Mouse (Mus musculus): ENCODE data around the gene Tbp. TPM values are rescaled to one million over a fixed set of nuclear protein-coding genes. Genes with fewer than 3 reads are reported as not detected.
"Not testable (repeated sequence)": the region's sequence is repeated elsewhere in the genome, so short reads cannot be mapped to it uniquely, and the experiment has no call there.

The Tbp gene
- total RNA-seq, 2 experiments from 2014 or later: 11.6 to 16.9 TPM

- DNase-seq: no peak
- intact Hi-C loops (cut with DNase I): no loop called here
These were observed 36.3 kb downstream of the Tbp start for GRCm38 (mm10) chr17:15535943-15536342.

- peak; percentile 9 to 18 for DNase-seq
- intact Hi-C loops (cut with DNase I): no loop called here
These were observed 36.8 kb downstream of the Tbp start for GRCm38 (mm10) chr17:15536457-15536904.

- no peak for DNase-seq
- intact Hi-C loops (cut with DNase I): no loop called here
These were observed 40.6 kb downstream of the Tbp start for GRCm38 (mm10) chr17:15540309-15540708.

- intact Hi-C loops (cut with DNase I): not testable (repeated sequence)
These were observed 44.2 kb downstream of the Tbp start for GRCm38 (mm10) chr17:15543868-15544267.

GRCm38 (mm10) chr17:15546440-15546839, 46.8 kb downstream of the Tbp start:
- intact Hi-C loops (cut with DNase I): no loop called here
- no peak for DNase-seq

More at GRCm38 (mm10) chr17:15543868-15544267, 44.2 kb downstream of the Tbp start:
- not testable (repeated sequence) for DNase-seq

GRCm38 (mm10) chr17:15549713-15550112, 50.0 kb downstream of the Tbp start:
- no peak for DNase-seq
- intact Hi-C loops (cut with DNase I): no loop called here

DNA sequence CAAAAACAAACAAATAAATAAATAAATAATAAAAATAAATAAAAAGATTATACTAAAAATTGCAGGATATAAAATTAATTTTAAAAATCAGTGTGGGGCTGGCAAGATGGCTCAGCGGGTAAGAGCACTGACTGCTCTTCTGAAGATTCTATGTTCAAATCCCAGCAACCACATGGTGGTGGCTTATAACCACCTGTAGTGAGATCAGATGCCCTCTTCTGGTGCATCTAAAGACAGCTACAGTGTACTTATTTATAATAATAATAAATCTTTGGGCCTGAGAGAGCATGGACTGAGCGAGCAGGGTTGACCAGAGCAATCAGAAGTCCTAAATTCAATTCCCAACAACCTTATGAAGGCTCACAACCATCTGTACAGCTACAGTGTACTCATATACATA, 60.3 kb downstream of the Tbp start:
- no peak for DNase-seq
- intact Hi-C loops (cut with DNase I): loop anchor here (5.0 kb wide), 2 partner anchors 33 to 147 kb away; partner anchors contain the start of gene Pdcd2

DNA sequence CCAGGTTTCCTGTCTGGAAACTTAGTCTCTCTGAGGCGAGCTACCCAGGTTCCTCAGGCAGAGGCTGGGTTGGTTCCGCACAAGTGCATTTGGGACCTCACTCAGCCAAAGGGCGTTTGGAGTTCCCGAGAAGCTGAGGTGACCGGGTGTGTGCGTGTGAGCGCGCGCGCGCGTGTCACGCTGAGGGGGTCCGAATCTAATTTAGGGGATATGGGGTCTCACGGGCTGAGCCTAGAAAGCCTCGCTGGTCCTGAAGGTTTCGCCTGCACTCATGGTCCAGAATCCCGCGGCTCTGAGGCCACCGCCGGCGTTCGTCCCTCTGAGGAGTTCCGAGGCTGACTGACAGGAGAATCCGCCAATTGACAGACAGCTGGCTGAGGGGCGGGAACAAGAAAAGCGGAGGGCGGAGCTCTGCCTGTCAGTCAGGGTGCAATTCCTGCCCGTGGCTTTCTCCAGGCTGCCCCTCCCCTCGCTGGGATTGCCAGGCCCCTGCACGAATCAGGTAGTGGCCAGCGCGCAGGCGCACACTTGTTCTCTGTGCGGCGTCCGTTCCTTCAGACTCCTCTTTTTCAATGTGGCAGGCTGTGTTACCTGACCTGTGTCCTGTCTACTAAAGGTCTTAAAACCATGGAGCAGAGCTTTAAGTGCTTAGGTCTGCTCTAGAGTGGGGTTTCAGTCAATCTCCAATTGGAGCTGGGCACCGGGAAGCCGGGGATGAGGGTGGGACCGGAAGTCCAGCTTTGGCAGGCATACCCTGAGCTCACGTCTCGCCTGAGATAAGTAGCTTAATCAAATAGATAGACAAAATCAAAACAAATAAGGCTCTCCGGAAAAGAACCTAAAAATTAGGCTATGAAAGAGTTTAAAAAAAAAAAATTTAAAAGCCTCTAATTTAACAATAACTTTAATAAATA, 64.6 kb downstream of the Tbp start, which contains the start of gene Prdm9:
Prdm9 (minus strand) TSS at position 341 of the 914 bp plus-strand sequence.
- DNase-seq: peak; percentile 100
- intact Hi-C loops (cut with DNase I): loop anchor here (5.0 kb wide), 2 partner anchors 37 to 143 kb away; partner anchors contain the start of gene Pdcd2

- intact Hi-C loops (cut with DNase I): loop anchor here (5.0 kb wide), 2 partner anchors 38 to 142 kb away; partner anchors contain the start of gene Pdcd2
- peak; percentile 7 to 17 for DNase-seq
These were observed 65.2 kb downstream of the Tbp start for GRCm38 (mm10) chr17:15564928-15565300.

DNA sequence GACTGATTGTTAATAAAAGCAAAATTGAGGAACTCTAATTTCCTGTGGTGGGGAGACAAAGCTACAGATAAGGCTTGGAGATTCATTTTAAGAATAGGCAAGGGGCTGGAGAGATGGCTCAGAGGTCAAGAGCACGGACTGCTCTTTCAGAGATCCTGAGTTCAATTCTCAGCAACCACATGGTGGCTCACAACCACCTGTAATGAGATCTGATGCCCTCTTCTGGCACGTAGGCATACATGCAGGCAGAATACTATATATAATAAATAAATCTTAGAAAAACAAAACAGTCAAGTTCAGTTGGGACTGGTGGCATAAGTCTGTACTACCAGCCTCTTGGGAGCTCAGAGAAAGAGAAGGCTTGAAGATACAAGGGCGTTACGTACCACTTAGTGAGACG, 67.2 kb downstream of the Tbp start:
- DNase-seq: no peak
- intact Hi-C loops (cut with DNase I): no loop called here

DNA sequence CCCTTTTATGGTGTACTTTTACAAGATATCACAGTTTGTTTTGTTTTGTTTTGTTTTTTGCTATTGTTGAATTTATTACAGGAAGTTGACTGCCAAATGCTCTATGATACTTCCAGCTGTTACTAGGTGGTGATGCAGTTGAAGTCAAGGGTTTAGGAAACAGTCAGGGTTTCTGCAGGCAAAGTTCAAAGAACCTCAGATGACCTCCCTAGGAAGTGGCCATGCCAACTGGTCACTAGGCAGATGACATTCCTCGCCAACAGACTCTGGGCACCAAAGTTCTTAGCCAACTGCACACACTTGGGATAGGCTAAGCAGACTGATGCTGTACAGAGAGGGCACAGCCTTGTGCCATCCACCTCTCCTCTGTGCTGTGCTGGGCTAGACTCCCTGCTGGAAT, 75.4 kb downstream of the Tbp start:
- intact Hi-C loops (cut with DNase I): no loop called here
- DNase-seq: peak in 1 of 2 experiments; percentile 12

- intact Hi-C loops (cut with DNase I): no loop called here
- peak; percentile 38 to 45 for DNase-seq
These were observed 77.6 kb downstream of the Tbp start for GRCm38 (mm10) chr17:15577291-15577694.

Other genes starting within 250 kb of the Tbp start
- 1 to 10 TPM; 8.4 to 8.5 TPM for gene Dll1, start 123.0 kb upstream of the Tbp start, total RNA-seq (2021)
- 10 to 100 TPM; 10.8 to 11.5 TPM for gene Fam120b, start 103.7 kb upstream of the Tbp start, total RNA-seq (2021)
- 100 to 1,000 TPM; 138 to 142 TPM for gene Psmb1, start 137 bp upstream of the Tbp start, total RNA-seq (2021)
- gene Pdcd2, start 27.4 kb downstream of the Tbp start, total RNA-seq (2021): 10 to 100 TPM; 16.8 to 17.0 TPM
- gene Prdm9, start 64.5 kb downstream of the Tbp start, total RNA-seq (2021): 1 to 10 TPM; 3.1 to 3.4 TPM
- gene Chd1, start 205.1 kb downstream of the Tbp start, total RNA-seq (2021): 10 to 100 TPM; 28.5 to 29.5 TPM